11 mouse cellular contexts compared by ENCODE assay signal in the genomic region with DNA sequence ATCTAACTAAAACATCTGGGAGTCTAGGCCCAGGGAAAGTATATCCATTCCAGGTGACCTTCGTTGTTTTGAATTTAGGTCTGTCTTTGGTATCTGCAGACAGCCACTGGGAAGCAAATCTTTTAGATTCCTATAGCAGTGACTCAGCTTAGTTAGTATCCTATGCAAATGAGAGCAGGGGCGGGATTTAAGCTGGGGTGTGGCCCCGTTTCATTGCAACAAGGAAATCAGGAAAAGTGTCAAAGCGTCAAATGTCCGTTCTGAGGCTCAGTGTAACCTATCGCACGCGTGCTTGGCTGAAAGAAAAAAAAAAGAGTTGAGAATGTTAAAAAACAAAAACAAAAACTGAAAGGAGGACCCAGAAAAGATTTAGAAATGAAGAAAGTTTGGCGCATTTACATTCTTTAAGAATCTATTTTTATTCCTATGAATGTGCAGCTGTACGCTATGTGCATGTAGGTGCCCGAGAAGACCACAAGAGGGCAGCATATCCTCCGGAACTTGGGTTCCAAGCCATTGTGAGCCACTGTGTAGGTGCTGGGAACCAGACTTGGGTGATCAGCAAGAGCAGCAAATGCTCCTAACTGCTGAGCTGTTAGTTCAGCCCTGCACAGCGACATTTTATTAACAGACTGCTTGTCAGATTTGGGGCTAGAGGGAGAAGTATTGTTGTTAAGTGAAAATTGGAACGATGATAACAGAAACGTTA. TPM values are rescaled to one million over a fixed set of nuclear protein-coding genes. Genes with fewer than 3 reads are reported as not detected.
DNase-seq lines count a peak whose midpoint lies in the region; ATAC-seq and TF ChIP-seq lines count a peak whose summit lies in the region.
"Had no signal": no experiment of that assay in that cellular context is flagged by ENCODE, and none has a peak within 500 bp of the region (broad histone marks: within the 10 kb centered on the region; RNA-seq: fewer than 3 reads in every experiment).

No protein-coding gene starts in this region.

- no peaks in the 10 kb centered on the region for H3K27me3 ChIP-seq in lung, embryonic 14.5 days (ENCODE audit: insufficient read depth, low read length)
- H3K27me3 ChIP-seq: embryonic facial prominence, embryonic 15.5 days had no signal

- no peak for ATAC-seq in lung, embryonic 14.5 days (ENCODE audit: insufficient read depth)

- intact Hi-C loops in gastrocnemius, adult 2 months (cut with DNase I) = loop anchor here (5.0 kb wide), 1 partner anchor 77 kb away; the partner anchor contains the start of gene Appl2

- DNase-seq in gastrocnemius, adult 2 months = no peak
- DNase-seq in gastrocnemius, adult 8-10 months (ENCODE audit: low spot score in 2 of 2) = no peak
- peak; percentile 38 for DNase-seq in lung, embryonic 14.5 days
- DNase-seq in lung, postnatal 14 days = no peak
- peak; percentile 87 for DNase-seq in R1 (ENCODE audit: low read depth, low spot score)
- peak; percentile 25 for DNase-seq in naive thymus-derived CD4-positive, alpha-beta T cell, adult 2 months (ENCODE audit: low read depth)
- DNase-seq in urinary bladder, adult 18-20 months (ENCODE audit: low spot score in 2 of 2) = no peak
- no peak for DNase-seq in urinary bladder, postnatal 4 days (ENCODE audit: low spot score in 2 of 2)

- TF ChIP-seq CTCF in gastrocnemius, adult 2 months (IDR thresholded peaks at IDR 0.05) = peak; percentile 43
- peak; percentile 58 for TF ChIP-seq CTCF in lung, embryonic 14.5 days (IDR thresholded peaks at IDR 0.05; ENCODE audit: low read depth)

- no peak overlapping the region for H3K9ac ChIP-seq in lung, embryonic 14.5 days
- H3K9ac ChIP-seq: embryonic facial prominence, embryonic 15.5 days had no signal

- H3K4me2 ChIP-seq in lung, embryonic 14.5 days = no peak overlapping the region

- 87% methylated on average over 15 of the region's 15 CpGs for WGBS in lung, embryonic 14.5 days

- H3K9me3 ChIP-seq in lung, embryonic 14.5 days (ENCODE audit: low read depth, low read length) = peaks cover 3% of the 10 kb centered on the region; the same call in 1 of the 2 replicates
- H3K9me3 ChIP-seq: embryonic facial prominence, embryonic 15.5 days; hindbrain, embryonic 12.5 days had no signal

- no peaks in the 10 kb centered on the region for H3K36me3 ChIP-seq in lung, embryonic 14.5 days (ENCODE audit: insufficient read depth)
- H3K36me3 ChIP-seq: embryonic facial prominence, embryonic 15.5 days; hindbrain, embryonic 12.5 days had no signal

- H3K4me1 ChIP-seq in lung, embryonic 14.5 days (ENCODE audit: insufficient read depth) = peaks cover 4% of the 10 kb centered on the region; the same call in 1 of the 2 replicates

- no peak overlapping the region for H3K27ac ChIP-seq in gastrocnemius, adult 2 months
- no peak overlapping the region for H3K27ac ChIP-seq in lung, embryonic 14.5 days (ENCODE audit: low read depth)
- H3K27ac ChIP-seq: embryonic facial prominence, embryonic 15.5 days; hindbrain, embryonic 12.5 days; macrophage had no signal

- no peak overlapping the region for H3K4me3 ChIP-seq in gastrocnemius, adult 2 months
- H3K4me3 ChIP-seq in lung, embryonic 14.5 days (ENCODE audit: low read depth, low read length) = no peak overlapping the region

RNA-seq across cellular contexts. Expression of gene 1500009L16Rik, which starts 1.8 kb away (rescaled TPM):
- 1 to 10 TPM in 1 of 2 experiments, under 1 TPM in 1; 0.89 to 1.4 TPM for total RNA-seq in gastrocnemius, adult 2 months (2021)
- total RNA-seq in gastrocnemius, adult 8-10 months (2022) = under 1 TPM; 0.22 to 0.65 (median 0.38) TPM
- polyA plus RNA-seq in lung, embryonic 14.5 days (2014; fragmentation: Nextera tagmentation; extraction: Ambion mirVana) = 32.1 and 35.3 TPM in 2 replicates
- polyA plus RNA-seq: macrophage had no signal

Comparison
In these comparisons a context has a peak if more than half of its experiments do, and no peak if none do; other contexts are left out.
1. DNase-seq: peak in lung, embryonic 14.5 days (single experiment), R1 (single experiment) and naive thymus-derived CD4-positive, alpha-beta T cell, adult 2 months (single experiment); none in gastrocnemius, adult 2 months (single experiment), gastrocnemius, adult 8-10 months (0 of 2), lung, postnatal 14 days (single experiment), urinary bladder, adult 18-20 months (0 of 2) and urinary bladder, postnatal 4 days (0 of 2).